Mouse (Mus musculus): Measurements from ENCODE around the gene Plxna2. TPM values are rescaled to one million over a fixed set of nuclear protein-coding genes. Genes with fewer than 3 reads are reported as not detected.

The Plxna2 gene
- polyA plus RNA-seq, 1 experiment from 2014 or later, result 48.3 TPM

GRCm38 (mm10) chr1:194797843-194798242 lies 179.8 kb downstream of the Plxna2 start:
- 100% methylated on average over 1 of the region's 1 CpGs for WGBS
- Histone ChIP-seq H3K4me3 (replicated peaks; ENCODE audit: low read length) (no peak overlapping the region), H3K27me3 (ENCODE audit: control insufficient read depth, insufficient read depth, low read length) (no peaks in the 10 kb centered on the region), H3K36me3 (replicated peaks; ENCODE audit: control insufficient read depth, insufficient read depth) (peaks cover 96% of the 10 kb centered on the region), H3K9ac (no peak overlapping the region), H3K27ac (no peak overlapping the region), H3K4me2 (replicated peaks) (no peak overlapping the region), H3K9me3 (ENCODE audit: control insufficient read depth, low read length) (no peaks in the 10 kb centered on the region), H3K4me1 (replicated peaks; ENCODE audit: control insufficient read depth, insufficient read depth, low read length) (no peaks in the 10 kb centered on the region)
- DNase-seq (ENCODE audit: low spot score) (no peak), ATAC-seq (ENCODE audit: low FRiP score) (no peak)

GRCm38 (mm10) chr1:194798511-194798910 lies 180.5 kb downstream of the Plxna2 start:
- ATAC-seq (ENCODE audit: low FRiP score), result no peak
- no peak overlapping the region for H3K27ac ChIP-seq
- no peak overlapping the region for H3K4me3 ChIP-seq (replicated peaks; ENCODE audit: low read length)
- no peaks in the 10 kb centered on the region for H3K9me3 ChIP-seq (ENCODE audit: control insufficient read depth, low read length)
- no peaks in the 10 kb centered on the region for H3K4me1 ChIP-seq (replicated peaks; ENCODE audit: control insufficient read depth, insufficient read depth, low read length)
- no peaks in the 10 kb centered on the region for H3K27me3 ChIP-seq (ENCODE audit: control insufficient read depth, insufficient read depth, low read length)
- H3K9ac ChIP-seq, result no peak overlapping the region
- H3K4me2 ChIP-seq (replicated peaks), result no peak overlapping the region
- peaks cover 100% of the 10 kb centered on the region for H3K36me3 ChIP-seq (replicated peaks; ENCODE audit: control insufficient read depth, insufficient read depth)
- no peak for DNase-seq (ENCODE audit: low spot score)

- Histone ChIP-seq H3K9ac (no peak overlapping the region), H3K27me3 (ENCODE audit: control insufficient read depth, insufficient read depth, low read length) (no peaks in the 10 kb centered on the region), H3K27ac (no peak overlapping the region), H3K4me2 (replicated peaks) (no peak overlapping the region), H3K4me3 (replicated peaks; ENCODE audit: low read length) (no peak overlapping the region), H3K4me1 (replicated peaks; ENCODE audit: control insufficient read depth, insufficient read depth, low read length) (no peaks in the 10 kb centered on the region), H3K9me3 (ENCODE audit: control insufficient read depth, low read length) (no peaks in the 10 kb centered on the region), H3K36me3 (replicated peaks; ENCODE audit: control insufficient read depth, insufficient read depth) (peaks cover 94% of the 10 kb centered on the region)
- ATAC-seq (ENCODE audit: low FRiP score) (no peak), DNase-seq (ENCODE audit: low spot score) (no peak)
These were observed 190.2 kb downstream of the Plxna2 start for GRCm38 (mm10) chr1:194808261-194808660.

- Histone ChIP-seq H3K9me3 (ENCODE audit: control insufficient read depth, low read length) (no peaks in the 10 kb centered on the region), H3K9ac (no peak overlapping the region), H3K4me1 (replicated peaks; ENCODE audit: control insufficient read depth, insufficient read depth, low read length) (no peaks in the 10 kb centered on the region), H3K4me2 (replicated peaks) (no peak overlapping the region), H3K36me3 (replicated peaks; ENCODE audit: control insufficient read depth, insufficient read depth) (peaks cover 94% of the 10 kb centered on the region), H3K27ac (no peak overlapping the region), H3K27me3 (ENCODE audit: control insufficient read depth, insufficient read depth, low read length) (no peaks in the 10 kb centered on the region), H3K4me3 (replicated peaks; ENCODE audit: low read length) (no peak overlapping the region)
- DNase-seq (ENCODE audit: low spot score) (no peak), ATAC-seq (ENCODE audit: low FRiP score) (no peak)
These were observed 190.7 kb downstream of the Plxna2 start for GRCm38 (mm10) chr1:194808681-194809080.

GRCm38 (mm10) chr1:194809600-194809999 lies 191.6 kb downstream of the Plxna2 start:
- Histone ChIP-seq H3K4me2 (replicated peaks) (no peak overlapping the region), H3K4me1 (replicated peaks; ENCODE audit: control insufficient read depth, insufficient read depth, low read length) (no peaks in the 10 kb centered on the region), H3K27ac (no peak overlapping the region), H3K36me3 (replicated peaks; ENCODE audit: control insufficient read depth, insufficient read depth) (peaks cover 96% of the 10 kb centered on the region), H3K27me3 (ENCODE audit: control insufficient read depth, insufficient read depth, low read length) (no peaks in the 10 kb centered on the region), H3K9ac (no peak overlapping the region), H3K4me3 (replicated peaks; ENCODE audit: low read length) (no peak overlapping the region), H3K9me3 (ENCODE audit: control insufficient read depth, low read length) (no peaks in the 10 kb centered on the region)
- no peak for ATAC-seq (ENCODE audit: low FRiP score)
- no peak for DNase-seq (ENCODE audit: low spot score)

- Histone ChIP-seq H3K27me3 (ENCODE audit: control insufficient read depth, insufficient read depth, low read length) (no peaks in the 10 kb centered on the region), H3K27ac (no peak overlapping the region), H3K36me3 (replicated peaks; ENCODE audit: control insufficient read depth, insufficient read depth) (peaks cover 65% of the 10 kb centered on the region), H3K9me3 (ENCODE audit: control insufficient read depth, low read length) (no peaks in the 10 kb centered on the region), H3K4me1 (replicated peaks; ENCODE audit: control insufficient read depth, insufficient read depth, low read length) (no peaks in the 10 kb centered on the region), H3K4me3 (replicated peaks; ENCODE audit: low read length) (no peak overlapping the region), H3K4me2 (replicated peaks) (no peak overlapping the region), H3K9ac (no peak overlapping the region)
- 94% methylated on average over 5 of the region's 5 CpGs for WGBS
- ATAC-seq (ENCODE audit: low FRiP score) (no peak), DNase-seq (ENCODE audit: low spot score) (no peak)
These were observed 196.2 kb downstream of the Plxna2 start for GRCm38 (mm10) chr1:194814187-194814586.

- Histone ChIP-seq H3K4me3 (replicated peaks; ENCODE audit: low read length) (no peak overlapping the region), H3K27me3 (ENCODE audit: control insufficient read depth, insufficient read depth, low read length) (no peaks in the 10 kb centered on the region), H3K9me3 (ENCODE audit: control insufficient read depth, low read length) (no peaks in the 10 kb centered on the region), H3K4me1 (replicated peaks; ENCODE audit: control insufficient read depth, insufficient read depth, low read length) (no peaks in the 10 kb centered on the region), H3K36me3 (replicated peaks; ENCODE audit: control insufficient read depth, insufficient read depth) (peaks cover 51% of the 10 kb centered on the region), H3K4me2 (replicated peaks) (no peak overlapping the region), H3K27ac (no peak overlapping the region), H3K9ac (no peak overlapping the region)
- DNase-seq (ENCODE audit: low spot score), result no peak
- 55% methylated on average over 1 of the region's 1 CpGs for WGBS
- ATAC-seq (ENCODE audit: low FRiP score), result no peak
These were observed 197.5 kb downstream of the Plxna2 start for GRCm38 (mm10) chr1:194815547-194815946.

- DNase-seq (ENCODE audit: low spot score) (peak; percentile 80), ATAC-seq (ENCODE audit: low FRiP score) (peak; percentile 90)
- Histone ChIP-seq H3K36me3 (replicated peaks; ENCODE audit: control insufficient read depth, insufficient read depth) (peaks cover 37% of the 10 kb centered on the region), H3K27me3 (ENCODE audit: control insufficient read depth, insufficient read depth, low read length) (no peaks in the 10 kb centered on the region), H3K4me2 (replicated peaks) (no peak overlapping the region), H3K9me3 (ENCODE audit: control insufficient read depth, low read length) (no peaks in the 10 kb centered on the region), H3K9ac (no peak overlapping the region), H3K4me3 (replicated peaks; ENCODE audit: low read length) (no peak overlapping the region), H3K27ac (no peak overlapping the region), H3K4me1 (replicated peaks; ENCODE audit: control insufficient read depth, insufficient read depth, low read length) (no peaks in the 10 kb centered on the region)
- WGBS, result 34% methylated on average over 2 of the region's 2 CpGs
These were observed 198.9 kb downstream of the Plxna2 start for GRCm38 (mm10) chr1:194816913-194817312.

GRCm38 (mm10) chr1:194820953-194821352 lies 202.9 kb downstream of the Plxna2 start:
- Histone ChIP-seq H3K4me2 (replicated peaks) (no peak overlapping the region), H3K27ac (no peak overlapping the region), H3K27me3 (ENCODE audit: control insufficient read depth, insufficient read depth, low read length) (no peaks in the 10 kb centered on the region), H3K4me3 (replicated peaks; ENCODE audit: low read length) (no peak overlapping the region), H3K4me1 (replicated peaks; ENCODE audit: control insufficient read depth, insufficient read depth, low read length) (no peaks in the 10 kb centered on the region), H3K36me3 (replicated peaks; ENCODE audit: control insufficient read depth, insufficient read depth) (peaks cover 4% of the 10 kb centered on the region), H3K9ac (no peak overlapping the region), H3K9me3 (ENCODE audit: control insufficient read depth, low read length) (no peaks in the 10 kb centered on the region)
- ATAC-seq (ENCODE audit: low FRiP score), result no peak
- DNase-seq (ENCODE audit: low spot score), result no peak
- WGBS, result 82% methylated on average over 4 of the region's 4 CpGs

GRCm38 (mm10) chr1:194821721-194822120 lies 203.7 kb downstream of the Plxna2 start:
- no peaks in the 10 kb centered on the region for H3K27me3 ChIP-seq (ENCODE audit: control insufficient read depth, insufficient read depth, low read length)
- H3K4me2 ChIP-seq (replicated peaks), result no peak overlapping the region
- DNase-seq (ENCODE audit: low spot score) (no peak), ATAC-seq (ENCODE audit: low FRiP score) (no peak)
- no peak overlapping the region for H3K27ac ChIP-seq
- no peaks in the 10 kb centered on the region for H3K36me3 ChIP-seq (replicated peaks; ENCODE audit: control insufficient read depth, insufficient read depth)
- WGBS, result 83% methylated on average over 1 of the region's 1 CpGs
- no peak overlapping the region for H3K4me3 ChIP-seq (replicated peaks; ENCODE audit: low read length)
- no peaks in the 10 kb centered on the region for H3K4me1 ChIP-seq (replicated peaks; ENCODE audit: control insufficient read depth, insufficient read depth, low read length)
- H3K9ac ChIP-seq, result no peak overlapping the region
- no peaks in the 10 kb centered on the region for H3K9me3 ChIP-seq (ENCODE audit: control insufficient read depth, low read length)

All from hindbrain, embryonic 14.5 days (tissue).